Mouse (Mus musculus) frontal cortex, adult 2 months (tissue): Measurements from ENCODE around the gene Lcn12. TPM values are rescaled to one million over a fixed set of nuclear protein-coding genes. Genes with fewer than 3 reads are reported as not detected.

ENCODE experiments used
- DNase-seq, 2 experiments: peaks; one replicate each; pipeline ENCODE4 v3.0.0; 2022; ENCODE audit warnings: low spot score in 1 of 2; ENCODE audit errors: extremely low spot score in 1 of 2
- polyA plus RNA-seq: library from polyadenylated mRNA; depleted of rRNA; stranded (reverse); fragments of >200 nt; gene quantifications from 2 replicates; pipeline ENCODE4 v1.2.3, GENCODE M21; 2012; rRNA removed

Gene Lcn12
- polyA plus RNA-seq: not detected in 2 replicates

GRCm38 (mm10) chr2:25493476-25493961 lies at the start of gene Lcn12:
TSS of gene Lcn12 (minus strand) at chr2:25493911.
- DNase-seq: no peak

DNA sequence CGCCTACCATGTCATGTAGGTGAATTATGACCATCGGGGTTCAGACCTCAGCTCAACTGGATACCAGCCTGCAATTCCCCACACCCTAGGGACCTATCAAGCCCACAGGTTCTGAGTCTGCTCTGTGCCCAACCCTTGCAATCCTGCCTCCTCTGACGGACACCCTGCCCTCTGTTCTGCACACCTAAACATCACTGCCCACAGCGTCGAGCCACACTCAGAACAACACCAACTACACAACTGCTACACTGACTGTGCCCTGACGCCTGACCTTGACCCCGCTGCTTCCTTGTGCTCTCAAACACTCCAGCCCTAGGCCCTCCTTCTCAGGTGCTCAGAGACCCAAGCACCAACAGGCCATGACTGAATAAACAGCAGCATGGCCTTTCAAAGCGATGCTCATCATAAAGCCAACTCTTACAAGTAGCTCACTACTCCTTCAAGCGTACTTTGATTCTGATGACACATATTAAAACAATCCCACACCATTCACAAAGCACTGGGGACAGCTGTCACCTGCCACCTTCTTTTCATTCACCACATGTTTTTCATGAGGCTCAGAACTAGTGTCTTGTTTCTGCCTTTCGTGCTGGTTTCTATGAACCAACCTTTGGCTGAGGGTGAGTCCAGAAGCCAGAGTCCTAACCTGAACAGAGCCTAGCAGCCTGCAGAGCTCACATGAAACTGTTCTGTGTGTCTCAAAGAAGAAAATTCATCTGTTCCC lies 48.1 kb upstream of the Lcn12 start:
- no peak for DNase-seq

DNA sequence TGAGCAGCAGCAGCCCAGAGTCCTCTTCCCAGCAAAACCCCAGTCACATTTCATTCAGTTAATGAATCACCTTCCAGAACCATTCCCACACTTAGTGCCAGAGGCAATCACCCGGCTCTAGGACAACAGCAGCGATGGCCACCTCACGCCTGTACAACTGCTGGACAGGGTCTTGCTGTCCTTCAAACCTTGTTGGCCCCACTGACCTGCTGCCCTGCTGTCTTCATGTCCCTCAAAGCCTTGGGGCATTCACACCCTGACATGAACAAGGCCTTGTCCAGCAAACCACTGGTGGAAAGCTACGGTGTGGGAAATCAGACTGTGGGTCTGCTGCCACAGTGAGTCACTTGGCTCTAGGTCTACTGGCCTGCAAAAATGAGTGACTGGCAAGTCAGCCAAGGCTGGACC lies 46.8 kb upstream of the Lcn12 start:
- DNase-seq: no peak

- DNase-seq: no peak
These were observed 42.8 kb upstream of the Lcn12 start for GRCm38 (mm10) chr2:25536531-25536930.

GRCm38 (mm10) chr2:25534866-25535182 lies 41.1 kb upstream of the Lcn12 start:
- DNase-seq: no peak

- DNase-seq: peak in 1 of 2 experiments; percentile 39
These were observed 40.6 kb upstream of the Lcn12 start for GRCm38 (mm10) chr2:25534178-25534865.

DNA sequence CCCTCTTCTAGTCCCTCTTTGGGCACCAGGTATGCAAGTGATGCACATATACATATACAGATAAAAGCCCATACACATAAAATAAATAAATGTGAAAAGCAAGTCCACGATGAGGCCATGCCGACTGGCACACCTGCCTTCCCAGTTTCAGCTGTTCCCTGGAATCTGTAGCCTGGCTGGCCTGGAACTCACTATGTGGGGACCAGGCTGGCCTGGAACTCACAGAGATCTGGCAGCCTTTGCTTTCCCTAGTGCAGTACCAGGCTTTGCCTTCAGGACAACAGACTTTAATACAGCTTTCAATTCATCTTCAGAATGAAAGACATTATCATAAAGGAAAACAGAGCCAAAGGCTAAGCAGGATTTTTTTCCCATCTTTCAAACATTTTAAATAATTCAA lies 40.0 kb upstream of the Lcn12 start:
- DNase-seq: no peak

- DNase-seq: no peak
These were observed 33.0 kb upstream of the Lcn12 start for GRCm38 (mm10) chr2:25526510-25527302.

- no peak for DNase-seq
These were observed 16.2 kb upstream of the Lcn12 start for GRCm38 (mm10) chr2:25509912-25510311.

- DNase-seq: no peak
These were observed 13.3 kb upstream of the Lcn12 start for GRCm38 (mm10) chr2:25506964-25507363.

GRCm38 (mm10) chr2:25505860-25506259 lies 12.1 kb upstream of the Lcn12 start:
- no peak for DNase-seq

DNA sequence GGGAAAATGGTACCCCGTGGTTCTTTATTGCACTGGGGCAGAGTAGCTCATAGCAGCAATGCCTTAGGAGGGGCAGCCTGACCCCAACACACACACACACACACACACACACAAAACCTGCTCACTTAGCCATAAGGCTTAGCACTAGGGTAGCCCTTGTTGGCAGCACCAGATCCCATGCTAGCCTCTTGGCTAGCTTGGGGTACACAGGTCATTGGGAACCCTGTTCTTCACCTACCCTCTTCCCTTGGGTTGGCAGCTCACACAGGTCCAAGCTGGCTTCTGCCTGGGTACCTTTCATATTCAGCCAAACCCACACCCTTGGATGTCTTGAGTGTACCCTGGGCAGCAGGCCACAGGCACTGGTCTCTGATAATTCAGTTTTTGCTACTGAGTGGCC lies 11.3 kb upstream of the Lcn12 start:
- no peak for DNase-seq

- no peak for DNase-seq
These were observed 10.8 kb upstream of the Lcn12 start for GRCm38 (mm10) chr2:25504538-25504937.

DNA sequence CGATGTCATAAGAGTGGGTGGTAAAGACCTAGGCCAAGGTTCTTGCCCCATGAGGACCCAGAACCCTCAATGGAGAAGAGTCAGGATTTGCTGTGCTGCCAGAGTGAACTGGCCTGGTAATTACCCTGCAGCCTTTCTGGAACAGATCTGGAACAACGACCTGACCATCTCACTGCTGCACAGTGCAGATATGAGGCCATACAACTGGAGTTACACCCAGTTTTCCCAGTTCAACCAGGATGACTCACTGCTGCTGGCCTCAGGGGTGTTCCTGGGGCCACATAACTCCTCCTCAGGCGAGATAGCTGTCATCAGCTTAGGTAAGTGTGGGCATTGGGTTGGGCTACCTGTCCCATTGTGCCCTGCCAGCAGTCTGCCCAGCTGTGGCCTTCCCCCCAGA lies 9.0 kb upstream of the Lcn12 start:
- DNase-seq: no peak

GRCm38 (mm10) chr2:25501593-25502486 lies 8.1 kb upstream of the Lcn12 start, which contains the start of gene C8g:
TSS of gene C8g (minus strand) at chr2:25501719.
- DNase-seq: no peak

DNA sequence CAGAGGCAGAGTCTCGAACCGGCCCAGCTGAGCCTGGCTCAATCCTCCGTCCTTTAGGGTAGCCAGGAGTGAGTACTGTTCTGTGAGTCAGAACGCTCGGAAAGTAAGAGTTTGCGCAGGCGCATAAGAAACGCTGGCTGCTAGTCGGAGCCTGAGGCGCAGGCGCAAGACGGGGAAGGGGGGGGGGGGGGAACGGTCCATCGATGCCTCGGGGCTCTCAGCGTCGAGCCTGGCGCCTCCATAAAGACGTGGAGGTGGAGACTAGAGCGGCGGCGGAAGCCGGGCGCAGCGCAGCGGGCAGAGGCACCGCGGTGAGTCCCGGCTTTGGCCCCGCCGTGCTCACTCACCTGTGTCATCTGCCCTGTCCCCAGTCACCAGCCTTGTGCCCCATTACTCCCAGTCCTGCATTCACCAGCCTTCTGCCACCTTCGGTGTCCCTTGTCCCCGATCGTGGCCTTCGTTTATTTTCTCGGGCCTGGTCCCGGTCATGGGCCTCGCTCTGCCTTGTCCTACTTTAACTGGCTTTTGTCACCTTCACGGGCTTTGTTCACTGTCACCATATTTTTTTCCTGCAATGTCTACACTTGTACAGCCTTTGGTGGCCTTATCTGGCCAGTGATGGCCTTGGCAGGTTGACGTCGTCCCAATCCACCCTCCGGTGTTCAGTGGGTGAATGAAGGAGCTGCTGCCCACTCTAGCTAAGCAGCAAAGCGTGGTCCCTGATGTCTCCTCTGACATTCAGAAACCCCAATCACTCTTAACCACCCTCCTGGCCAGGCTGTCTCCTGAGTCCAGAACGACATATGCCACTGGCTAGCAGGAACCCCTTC lies 7.1 kb upstream of the Lcn12 start, which contains the start of gene Fbxw5:
Fbxw5 (plus strand) TSS at position 175 of the 830 bp plus-strand sequence.
- peak; percentile 72 to 85 for DNase-seq

DNA sequence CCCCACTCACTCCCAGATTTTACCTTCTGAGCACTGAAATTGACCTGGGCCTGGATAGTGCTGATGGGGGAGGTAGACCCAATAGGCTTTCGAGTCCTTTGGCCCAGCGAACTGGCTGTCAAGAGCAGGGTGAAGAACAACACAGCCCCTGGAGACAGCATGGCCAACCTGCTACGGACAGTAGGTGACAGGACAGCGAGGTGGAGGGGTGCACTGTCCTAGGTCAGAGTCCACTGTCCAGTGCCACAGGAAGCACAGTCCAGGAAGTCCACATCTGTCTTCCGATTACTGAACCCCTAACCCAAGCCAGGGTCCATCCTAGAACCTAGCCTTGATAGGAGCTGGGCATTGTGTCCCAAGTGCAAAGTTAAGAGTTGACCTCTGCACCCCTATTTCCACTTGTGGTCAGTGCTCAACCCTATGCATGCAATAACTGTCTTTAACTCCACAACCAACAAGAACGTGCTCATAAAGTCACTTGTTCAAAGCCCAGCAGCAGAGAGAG lies 6.4 kb upstream of the Lcn12 start:
- no peak for DNase-seq

GRCm38 (mm10) chr2:25498622-25499478 lies 5.1 kb upstream of the Lcn12 start:
- DNase-seq: no peak
